Mouse (Mus musculus) heart, postnatal 0 days (tissue): ENCODE measurements around the gene Gpr37l1. TPM values are rescaled to one million over a fixed set of nuclear protein-coding genes. Genes with fewer than 3 reads are reported as not detected.

Source experiments
- ATAC-seq: fragments of 200-750 bp; cut with Nextera tagmentation; 2 replicates; pipeline ENCODE4 v1.8.0; 2017; ENCODE audit warnings: low read depth, moderate number of reproducible peaks, moderate library complexity; ENCODE audit not compliant: insufficient read depth
- DNase-seq: peaks from one replicate; pipeline ENCODE4 v3.0.0-alpha.2; 2016; ENCODE audit warnings: low spot score
- H3K27ac ChIP-seq: fragments of 300-500 bp; sonication (generic); 2 replicates; pipeline ENCODE4 v1.5.1; 2014; ENCODE audit warnings: low read depth, mild to moderate bottlenecking
- H3K27me3 ChIP-seq: fragments of 300-500 bp; sonication (generic); 2 replicates; pipeline ENCODE4 v1.6.1; 2014; ENCODE audit warnings: low read length, mixed read lengths; ENCODE audit not compliant: control insufficient read depth, insufficient read depth
- H3K36me3 ChIP-seq: fragments of 300-500 bp; sonication (generic); replicated peaks from 2 replicates; pipeline ENCODE4 v1.6.1; 2014; ENCODE audit warnings: low read length, mixed read lengths; ENCODE audit not compliant: control insufficient read depth, insufficient read depth
- H3K4me1 ChIP-seq: fragments of 300-500 bp; sonication (generic); 2 replicates; pipeline ENCODE4 v1.6.1; 2014; ENCODE audit warnings: antibody characterized with exemption; ENCODE audit not compliant: control insufficient read depth, insufficient read depth
- H3K4me2 ChIP-seq: fragments of 300-500 bp; sonication (generic); 2 replicates; pipeline ENCODE4 v1.6.1; 2014; ENCODE audit warnings: low read depth, mild to moderate bottlenecking, low read length, moderate library complexity
- H3K4me3 ChIP-seq: fragments of 300-500 bp; sonication (generic); 2 replicates; pipeline ENCODE4 v1.5.1; 2014; ENCODE audit warnings: low read depth, low read length
- H3K9ac ChIP-seq: fragments of 300-500 bp; sonication (generic); replicated peaks from 2 replicates; pipeline ENCODE4 v1.6.1; 2014; ENCODE audit warnings: low read depth, low read length, mixed read lengths
- H3K9me3 ChIP-seq: fragments of 300-500 bp; sonication (generic); replicated peaks from 2 replicates; pipeline ENCODE4 v1.6.1; 2016; ENCODE audit warnings: low read length; ENCODE audit not compliant: control insufficient read depth
- CTCF ChIP-seq: IDR thresholded peaks from 2 replicates; pipeline ENCODE4 v1.5.1; 2016; ENCODE audit warnings: antibody characterized with exemption, control low read depth, low read depth
- EP300 ChIP-seq: IDR thresholded peaks from 2 replicates; pipeline ENCODE4 v1.6.1; 2016; ENCODE audit warnings: antibody characterized with exemption, low read depth
- WGBS: fragments of 180-500 bp; shearing (Covaris S2); extraction: QIAGEN DNeasy Blood & Tissue Kit; methylation state at CpG from one replicate; pipeline ENCODE4 v1.1.7; 2014; 5-methylcytosine and 5-hydroxymethylcytosine counted together
- polyA plus RNA-seq: library from polyadenylated mRNA; unstranded; fragments of >200 nt; fragmentation: Nextera tagmentation; extraction: Ambion mirVana; gene quantifications from 2 replicates; pipeline ENCODE4 v1.2.1, GENCODE M21; 2015
- total RNA-seq: library from RNA; depleted of rRNA; stranded (reverse); fragments of >200 nt; gene quantifications from 2 replicates; pipeline ENCODE4 v1.2.3, GENCODE M21; 2014; ENCODE audit warnings: low replicate concordance

Gpr37l1 gene
- total and polyA plus RNA-seq, 2 experiments from 2014 or later, result not detected

DNA sequence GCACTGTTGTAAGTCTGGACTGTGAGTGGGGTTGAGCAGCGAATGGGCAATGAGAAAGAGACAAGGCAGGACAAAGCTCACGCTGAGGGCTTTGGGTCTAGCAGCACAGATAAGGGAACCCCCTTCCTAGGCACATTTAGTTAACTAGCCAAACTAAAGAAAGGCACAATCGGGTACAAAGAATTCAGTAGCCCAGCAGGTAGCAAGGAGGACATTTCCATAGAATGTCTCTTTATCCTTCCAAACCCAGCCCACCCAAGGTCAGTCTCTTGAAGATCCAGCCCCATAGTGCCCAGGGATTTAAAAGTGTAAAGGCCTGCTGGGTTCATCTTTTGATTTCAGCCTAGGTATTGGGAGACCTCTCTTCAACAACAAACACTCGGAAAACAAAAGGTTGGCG, 18.5 kb upstream of the Gpr37l1 start:
- Histone ChIP-seq H3K4me2 (no peak overlapping the region), H3K27me3 (peaks cover 34% of the 10 kb centered on the region)

DNA sequence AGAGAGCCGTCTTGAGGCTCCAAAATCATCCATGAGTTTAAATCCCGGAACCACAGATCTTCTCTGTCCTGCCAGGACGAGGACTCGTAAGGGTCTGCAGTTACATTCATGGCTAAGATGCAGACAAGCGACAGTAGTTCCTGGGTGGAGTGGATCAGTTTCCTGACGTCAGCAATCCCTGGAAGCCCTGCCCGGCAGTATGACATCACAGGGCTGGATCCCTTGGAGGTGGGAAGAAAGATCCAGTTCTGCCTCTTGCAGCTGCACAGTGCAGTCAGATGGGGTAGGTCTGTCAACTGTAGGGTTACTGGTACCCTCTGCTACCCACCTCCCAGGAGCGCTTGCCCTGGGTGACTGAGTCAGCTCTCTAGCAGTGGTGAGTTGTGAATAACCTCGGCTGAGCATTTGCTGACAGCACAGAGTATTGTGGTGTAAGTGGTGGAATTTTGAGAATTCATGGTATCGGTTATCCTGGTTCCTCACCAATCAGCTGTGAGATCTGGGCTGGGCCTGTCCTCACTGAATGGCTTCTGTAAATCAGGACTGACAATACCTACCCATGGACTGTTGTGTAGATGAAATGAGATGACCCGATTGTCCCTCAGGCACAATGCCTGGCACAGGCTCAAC, 16.6 kb upstream of the Gpr37l1 start:
- no peak overlapping the region for H3K4me2 ChIP-seq
- H3K27me3 ChIP-seq, result peaks cover 44% of the 10 kb centered on the region
- H3K4me3 ChIP-seq, result no peak overlapping the region
- H3K9me3 ChIP-seq, result no peaks in the 10 kb centered on the region
- no peaks in the 10 kb centered on the region for H3K36me3 ChIP-seq
- DNase-seq (no peak), ATAC-seq (no peak)
- TF ChIP-seq CTCF, result no peak
- no peak for TF ChIP-seq EP300
- no peak overlapping the region for H3K9ac ChIP-seq
- H3K27ac ChIP-seq, result no peak overlapping the region
- H3K4me1 ChIP-seq, result peaks cover 8% of the 10 kb centered on the region
- 34% methylated on average over 11 of the region's 11 CpGs for WGBS

More for the DNA sequence above, 18.5 kb upstream of the Gpr37l1 start:
- ATAC-seq (no peak), DNase-seq (no peak)
- H3K27ac ChIP-seq, result no peak overlapping the region
- no peak overlapping the region for H3K4me3 ChIP-seq
- H3K4me1 ChIP-seq, result peaks cover 8% of the 10 kb centered on the region
- 57% methylated on average over 5 of the region's 5 CpGs for WGBS
- H3K9ac ChIP-seq, result no peak overlapping the region
- H3K9me3 ChIP-seq, result no peaks in the 10 kb centered on the region
- no peaks in the 10 kb centered on the region for H3K36me3 ChIP-seq
- TF ChIP-seq EP300 (no peak), CTCF (no peak)

DNA sequence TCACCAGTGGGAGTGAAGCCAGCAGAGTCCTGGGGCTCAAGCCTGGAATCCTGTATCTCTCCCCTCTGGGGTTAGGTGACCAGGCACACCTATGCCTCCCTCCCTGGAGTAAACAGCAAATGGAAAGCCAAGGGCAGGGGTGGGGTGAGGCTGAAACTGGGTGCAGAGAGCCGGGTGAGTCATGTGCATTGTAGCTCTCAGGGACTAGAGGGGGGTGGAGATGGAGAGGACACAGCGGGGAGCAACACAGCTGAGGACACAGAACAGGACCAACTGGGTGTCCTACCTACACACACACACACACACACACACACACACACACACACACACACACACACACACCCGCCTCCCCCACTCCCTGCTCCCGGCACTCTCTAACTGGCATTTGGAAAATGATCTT, 16.0 kb upstream of the Gpr37l1 start:
- H3K27ac ChIP-seq, result no peak overlapping the region
- no peaks in the 10 kb centered on the region for H3K9me3 ChIP-seq
- no peak overlapping the region for H3K4me3 ChIP-seq
- 63% methylated on average over 4 of the region's 4 CpGs for WGBS
- DNase-seq, result no peak
- H3K4me1 ChIP-seq, result peaks cover 8% of the 10 kb centered on the region
- ATAC-seq, result no peak
- peaks cover 47% of the 10 kb centered on the region for H3K27me3 ChIP-seq
- TF ChIP-seq EP300, result no peak
- TF ChIP-seq CTCF, result no peak
- H3K9ac ChIP-seq, result no peak overlapping the region
- no peaks in the 10 kb centered on the region for H3K36me3 ChIP-seq
- no peak overlapping the region for H3K4me2 ChIP-seq

DNA sequence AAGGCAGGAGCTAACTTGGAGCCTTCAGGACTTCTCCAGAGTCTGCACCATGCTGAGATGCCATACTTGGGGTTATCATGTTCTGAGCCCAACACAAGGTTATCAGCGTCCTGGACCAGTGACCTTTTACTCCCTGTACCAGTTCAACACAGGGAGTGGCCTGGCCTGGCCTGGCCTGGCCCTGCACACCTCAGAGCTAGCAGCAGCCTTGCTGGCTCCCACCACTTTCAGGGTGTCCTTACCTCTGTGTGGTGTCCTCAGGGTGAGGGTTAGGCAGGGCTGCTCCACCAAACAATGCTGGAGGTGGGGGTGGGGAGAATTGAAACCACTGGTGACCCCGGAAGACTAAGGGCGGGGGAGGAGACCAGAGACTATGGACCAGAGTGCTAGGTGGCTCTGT, 15.5 kb upstream of the Gpr37l1 start:
- no peak for ATAC-seq
- Histone ChIP-seq H3K27ac (no peak overlapping the region), H3K4me2 (no peak overlapping the region), H3K27me3 (peaks cover 47% of the 10 kb centered on the region), H3K4me1 (peaks cover 8% of the 10 kb centered on the region), H3K9ac (no peak overlapping the region), H3K9me3 (no peaks in the 10 kb centered on the region), H3K36me3 (no peaks in the 10 kb centered on the region), H3K4me3 (no peak overlapping the region)
- 60% methylated on average over 3 of the region's 3 CpGs for WGBS
- DNase-seq, result no peak
- no peak for TF ChIP-seq CTCF
- TF ChIP-seq EP300, result no peak

DNA sequence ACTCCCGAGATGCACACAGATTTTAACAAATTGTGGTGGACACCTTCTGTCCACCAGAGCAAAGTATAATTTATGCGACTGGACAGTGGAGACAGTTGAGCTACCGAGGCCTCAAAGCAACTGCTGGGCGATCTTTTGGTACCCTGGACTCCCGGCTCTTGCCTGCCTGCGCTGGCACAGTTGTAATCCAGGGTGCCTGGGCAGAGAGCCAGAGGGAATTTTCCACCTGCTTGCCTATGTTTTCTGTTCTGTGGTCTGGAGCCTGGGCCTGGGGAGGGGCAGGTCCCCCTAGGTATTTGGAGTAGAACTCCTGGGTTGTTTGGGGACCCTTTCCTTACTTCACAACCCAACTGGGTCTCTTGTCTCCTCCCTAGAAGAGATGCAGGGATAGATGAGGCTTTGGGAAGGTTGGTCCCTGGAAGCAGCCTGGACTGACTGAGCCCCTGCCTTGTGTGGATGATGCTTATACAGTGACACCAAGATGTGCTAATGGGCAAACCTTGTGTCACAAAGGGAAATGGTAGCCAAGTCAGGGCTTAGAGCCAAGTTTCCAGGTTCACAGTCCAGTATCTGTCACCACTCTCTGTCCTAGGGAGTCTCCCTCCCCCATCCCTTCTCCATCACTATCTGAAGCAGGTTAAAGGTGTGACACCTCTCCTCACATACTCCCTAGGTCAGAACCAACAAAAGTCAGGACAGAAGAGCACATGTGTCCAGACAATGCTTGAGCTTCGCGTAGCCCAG, 14.6 kb upstream of the Gpr37l1 start:
- Histone ChIP-seq H3K4me3 (no peak overlapping the region), H3K4me1 (peaks cover 8% of the 10 kb centered on the region), H3K36me3 (no peaks in the 10 kb centered on the region), H3K27ac (no peak overlapping the region), H3K9ac (no peak overlapping the region), H3K4me2 (no peak overlapping the region), H3K9me3 (no peaks in the 10 kb centered on the region), H3K27me3 (peaks cover 47% of the 10 kb centered on the region)
- 65% methylated on average over 8 of the region's 8 CpGs for WGBS
- TF ChIP-seq EP300, result no peak
- no peak for TF ChIP-seq CTCF
- ATAC-seq (no peak), DNase-seq (no peak)
